Mouse (Mus musculus) central nervous system, embryonic 18 days (tissue): Measurements from ENCODE around the gene Omt2a. TPM values are rescaled to one million over a fixed set of nuclear protein-coding genes. Genes with fewer than 3 reads are reported as not detected.

ENCODE experiments used
- polyA plus RNA-seq: library from polyadenylated mRNA; depleted of rRNA; stranded (reverse); fragments of >200 nt; gene quantifications from 2 replicates; pipeline ENCODE4 v1.2.3, GENCODE M21; 2012; rRNA removed

Gene Omt2a
- not detected in 2 replicates for polyA plus RNA-seq

GRCm38 (mm10) chr9:78314696-78315095 lies at the start of gene Omt2a:
TSS of gene Omt2a (minus strand) at chr9:78314796.

GRCm38 (mm10) chr9:78355611-78356010 lies 41.0 kb upstream of the Omt2a start, which contains the start of gene Gsta2:
TSS of gene Gsta2 (minus strand) at chr9:78355788.

GRCm38 (mm10) chr9:78327289-78327688 lies 12.7 kb upstream of the Omt2a start, which contains the start of gene Omt2b:
TSS of gene Omt2b (plus strand) at chr9:78327589.

GRCm38 (mm10) chr9:78289723-78290122 lies 24.9 kb downstream of the Omt2a start, which contains the start of gene Gm10639:
TSS of gene Gm10639 (plus strand) at chr9:78289923.

Other genes starting within 250 kb of the Omt2a start
- gene Fbxo9, start 205.7 kb downstream of the Omt2a start, polyA plus RNA-seq: 87.3 and 87.4 TPM in 2 replicates
- gene Ick, start 205.6 kb downstream of the Omt2a start, polyA plus RNA-seq: 40.4 and 40.8 TPM in 2 replicates
- 10.6 and 16.4 TPM in 2 replicates for gene Gsta4, start 132.0 kb downstream of the Omt2a start, polyA plus RNA-seq
- not detected in 2 replicates for gene Gsta1, start 84.1 kb downstream of the Omt2a start, polyA plus RNA-seq
- not detected in 2 replicates for gene Gm3776, start 57.7 kb downstream of the Omt2a start, polyA plus RNA-seq
- not detected in 2 replicates for gene Gm10639, start 24.9 kb downstream of the Omt2a start, polyA plus RNA-seq
- not detected in 2 replicates for gene Omt2b, start 12.8 kb upstream of the Omt2a start, polyA plus RNA-seq
- not detected in 2 replicates for gene Gsta2, start 41.0 kb upstream of the Omt2a start, polyA plus RNA-seq
- gene Dppa5a, start 53.4 kb upstream of the Omt2a start, polyA plus RNA-seq: 3.7 and 4.6 TPM in 2 replicates
- 3.3 and 3.5 TPM in 2 replicates for gene Ooep, start 63.9 kb upstream of the Omt2a start, polyA plus RNA-seq
- gene Ddx43, start 81.0 kb upstream of the Omt2a start, polyA plus RNA-seq: 0.45 and 0.66 TPM in 2 replicates
- gene Cgas, start 128.4 kb upstream of the Omt2a start, polyA plus RNA-seq: 1.0 TPM in 2 replicates
- gene Mto1, start 133.4 kb upstream of the Omt2a start, polyA plus RNA-seq: 26.2 and 28.5 TPM in 2 replicates
- 0.87 and 1.3 TPM in 2 replicates for gene Gm17324, start 134.0 kb upstream of the Omt2a start, polyA plus RNA-seq
- 6,695 and 7,112 TPM in 2 replicates for gene Eef1a1, start 174.4 kb upstream of the Omt2a start, polyA plus RNA-seq